Mouse (Mus musculus): ENCODE data around the gene Os9. TPM values are rescaled to one million over a fixed set of nuclear protein-coding genes. Genes with fewer than 3 reads are reported as not detected.
A peak's percentile ranks its signal among the peaks of the same experiment; 100 is the strongest.

Os9 gene
- polyA plus RNA-seq, 1 experiment: 111 TPM

DNA sequence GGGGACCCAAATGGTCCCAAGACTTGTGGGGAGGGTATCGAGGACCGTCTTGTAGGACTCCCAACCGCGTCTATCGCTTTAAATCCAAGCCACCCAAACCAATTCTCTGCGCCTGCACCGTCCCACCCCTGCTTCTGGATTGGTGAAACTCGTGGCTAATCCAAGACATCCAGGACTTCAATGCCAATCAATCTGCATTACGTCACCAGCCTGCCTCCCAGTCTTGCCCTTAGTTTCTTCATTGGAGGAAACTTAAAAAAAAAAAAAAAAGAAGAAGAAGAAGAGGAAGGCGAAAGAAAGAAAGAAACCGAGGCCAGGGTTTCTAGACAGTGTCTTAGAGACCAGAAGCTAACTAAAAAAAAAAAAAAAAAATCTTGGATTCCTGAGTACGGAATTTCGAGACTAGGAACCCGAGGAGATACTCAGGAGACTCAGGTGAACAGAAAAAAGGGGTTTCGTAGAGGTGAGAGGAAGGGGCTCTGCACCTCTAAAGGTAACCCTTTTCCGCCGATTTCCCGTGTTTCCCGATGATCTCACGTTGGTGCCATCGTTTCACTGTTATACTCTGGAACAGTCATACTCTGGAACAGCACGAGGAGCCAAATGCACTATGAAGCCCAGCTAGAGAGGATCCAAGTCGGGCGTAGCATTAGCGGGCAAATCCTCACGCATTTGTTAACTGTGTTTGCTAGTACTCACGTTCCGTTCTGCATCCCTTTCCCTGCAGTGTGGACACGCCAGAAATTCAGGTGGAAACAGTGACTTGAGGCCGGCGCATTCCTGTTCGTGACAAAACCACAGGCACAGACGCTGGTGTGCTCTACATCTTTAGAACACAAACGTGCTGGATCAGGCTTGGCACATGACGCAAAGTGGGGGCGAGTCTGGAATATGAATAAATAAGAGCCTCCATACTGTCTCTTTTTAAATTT, 50.5 kb downstream of the Os9 start, which contains the start of gene Tspan31:
TSS of gene Tspan31 (minus strand) at position 75 of the 932 bp plus-strand sequence.
- peak; percentile 76 for DNase-seq
- peak; percentile 80; the same call in 1 of the 2 replicates for TF ChIP-seq POLR2A (IDR thresholded peaks at IDR 0.05; ENCODE audit: borderline replicate concordance, extremely low read depth, low read depth, low read length)
- TF ChIP-seq CTCF (IDR thresholded peaks at IDR 0.05; ENCODE audit: insufficient read depth, low read length): no peak
- peaks cover 6% of the 10 kb centered on the region; the same call in 1 of the 2 replicates for H3K4me1 ChIP-seq (ENCODE audit: control insufficient read depth, insufficient read depth, low read length)
- H3K4me3 ChIP-seq (replicated peaks; ENCODE audit: extremely low read depth, low read depth, low read length): peak within 1 kb of the TSS; percentile 93
- WGBS: under 1% methylated on average over 36 of the region's 36 CpGs

DNA sequence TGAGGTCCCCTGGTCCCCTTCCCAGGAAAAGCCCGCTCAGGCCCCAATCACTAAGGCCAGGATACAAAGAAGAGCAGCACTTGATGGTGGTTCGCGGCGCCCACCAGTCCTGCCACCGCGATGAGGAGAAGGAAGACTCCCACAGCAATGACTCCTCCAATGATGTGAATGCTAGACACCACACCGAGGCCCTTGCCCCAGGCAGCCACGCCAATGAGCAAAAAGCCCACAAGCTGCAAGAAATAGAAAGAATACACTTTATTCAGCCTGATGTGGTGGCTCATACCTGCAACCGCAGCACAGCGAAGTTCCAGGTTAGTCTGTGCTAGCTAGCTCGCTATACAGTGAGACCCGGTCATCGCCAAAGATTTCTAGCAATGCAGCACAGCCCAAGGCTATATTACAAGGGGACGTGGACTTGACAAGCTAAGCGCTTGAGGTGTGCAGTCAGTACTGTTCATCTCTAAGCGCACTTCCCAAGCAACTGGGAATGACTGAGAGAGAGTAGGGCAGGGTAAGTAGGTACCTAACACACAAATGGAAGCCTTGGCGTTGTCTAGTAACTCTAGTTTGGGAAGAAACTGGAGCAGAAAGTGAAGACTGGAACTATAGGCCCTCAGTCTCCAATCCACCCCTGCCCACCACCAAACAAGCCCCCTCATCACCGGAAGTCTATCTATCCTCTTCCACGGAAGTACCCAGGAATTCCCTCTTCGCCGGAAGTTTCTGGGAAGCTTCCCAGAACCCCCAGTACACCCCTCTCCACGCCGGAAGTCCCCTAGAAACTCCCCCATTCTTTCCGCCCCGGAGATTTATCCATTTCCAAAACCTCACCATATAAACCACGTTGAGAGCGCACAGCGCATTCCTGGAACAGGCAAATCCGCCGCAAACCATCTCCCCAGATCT, 51.4 kb downstream of the Os9 start:
- Histone ChIP-seq H3K4me3 (replicated peaks; ENCODE audit: extremely low read depth, low read depth, low read length) (peak overlapping the region; percentile 93), H3K4me1 (ENCODE audit: control insufficient read depth, insufficient read depth, low read length) (peaks cover 9% of the 10 kb centered on the region; the same call in 1 of the 2 replicates)
- DNase-seq: no peak
- no peak for TF ChIP-seq POLR2A (IDR thresholded peaks at IDR 0.05; ENCODE audit: borderline replicate concordance, extremely low read depth, low read depth, low read length)
- no peak for TF ChIP-seq CTCF (IDR thresholded peaks at IDR 0.05; ENCODE audit: insufficient read depth, low read length)
- 5% methylated on average over 30 of the region's 30 CpGs for WGBS

DNA sequence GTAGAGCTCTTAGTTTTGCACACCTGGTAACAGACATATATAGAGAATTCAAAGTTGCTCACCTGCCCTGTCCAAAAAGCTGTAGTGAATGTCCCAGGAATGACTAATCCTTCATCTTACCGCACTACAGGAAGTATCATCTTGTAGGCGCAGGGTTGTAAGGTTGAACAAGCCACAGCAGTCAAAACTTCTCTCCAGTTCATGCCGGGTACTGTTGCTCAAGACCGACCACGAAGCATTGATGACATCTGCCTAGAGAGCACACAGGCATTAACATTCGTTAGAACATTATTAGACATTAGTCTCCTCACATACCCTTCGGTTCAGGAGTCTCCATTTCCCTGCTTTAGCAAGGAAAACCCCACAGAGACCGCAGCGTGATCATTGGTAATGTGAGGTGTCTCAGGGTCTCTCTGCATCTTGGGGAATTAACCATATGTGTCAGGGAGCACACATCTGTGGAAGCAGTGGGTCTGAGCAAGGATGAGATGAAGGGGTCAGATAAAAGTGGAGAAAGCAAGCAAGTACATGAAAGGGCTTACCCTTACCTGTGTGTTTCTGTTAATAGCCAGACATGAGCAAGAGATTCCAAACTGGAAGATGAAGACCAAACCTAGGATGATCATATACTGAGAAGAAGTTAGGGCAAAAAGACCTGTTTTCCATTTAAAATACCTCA, 52.4 kb downstream of the Os9 start:
- TF ChIP-seq POLR2A (IDR thresholded peaks at IDR 0.05; ENCODE audit: borderline replicate concordance, extremely low read depth, low read depth, low read length) (no peak), CTCF (IDR thresholded peaks at IDR 0.05; ENCODE audit: insufficient read depth, low read length) (no peak)
- Histone ChIP-seq H3K4me3 (replicated peaks; ENCODE audit: extremely low read depth, low read depth, low read length) (no peak overlapping the region), H3K4me1 (ENCODE audit: control insufficient read depth, insufficient read depth, low read length) (peaks cover 12% of the 10 kb centered on the region; the same call in 1 of the 2 replicates)
- DNase-seq: no peak
- 59% methylated on average over 9 of the region's 9 CpGs for WGBS

DNA sequence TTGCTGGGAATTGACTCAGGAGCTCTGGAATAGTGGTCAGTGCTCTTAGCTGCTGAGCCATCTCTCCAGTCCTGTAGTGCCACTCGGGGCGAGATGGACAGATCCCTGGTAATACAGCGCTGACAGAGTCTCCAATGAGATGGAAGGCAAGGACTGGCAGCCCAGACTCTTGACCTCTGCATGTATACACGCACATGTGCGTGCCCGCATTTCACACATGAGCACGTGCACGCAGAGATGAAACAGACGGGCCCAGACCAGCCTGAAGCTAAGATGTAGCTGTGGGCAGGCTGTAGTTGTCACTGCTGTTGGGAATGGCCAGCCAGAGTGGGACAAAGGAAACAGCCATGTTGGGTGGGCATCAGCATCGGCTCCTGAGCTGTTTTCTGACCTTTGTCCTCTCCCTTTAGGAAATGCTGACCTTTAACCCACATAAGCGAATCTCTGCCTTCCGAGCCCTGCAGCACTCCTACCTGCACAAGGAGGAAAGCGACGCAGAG, 54.4 kb downstream of the Os9 start:
- 91% methylated on average over 14 of the region's 14 CpGs for WGBS
- TF ChIP-seq POLR2A (IDR thresholded peaks at IDR 0.05; ENCODE audit: borderline replicate concordance, extremely low read depth, low read depth, low read length): no peak
- no peak for TF ChIP-seq CTCF (IDR thresholded peaks at IDR 0.05; ENCODE audit: insufficient read depth, low read length)
- no peak overlapping the region for H3K4me3 ChIP-seq (replicated peaks; ENCODE audit: extremely low read depth, low read depth, low read length)
- no peak for DNase-seq
- peaks cover 12% of the 10 kb centered on the region; the same call in 1 of the 2 replicates for H3K4me1 ChIP-seq (ENCODE audit: control insufficient read depth, insufficient read depth, low read length)

DNA sequence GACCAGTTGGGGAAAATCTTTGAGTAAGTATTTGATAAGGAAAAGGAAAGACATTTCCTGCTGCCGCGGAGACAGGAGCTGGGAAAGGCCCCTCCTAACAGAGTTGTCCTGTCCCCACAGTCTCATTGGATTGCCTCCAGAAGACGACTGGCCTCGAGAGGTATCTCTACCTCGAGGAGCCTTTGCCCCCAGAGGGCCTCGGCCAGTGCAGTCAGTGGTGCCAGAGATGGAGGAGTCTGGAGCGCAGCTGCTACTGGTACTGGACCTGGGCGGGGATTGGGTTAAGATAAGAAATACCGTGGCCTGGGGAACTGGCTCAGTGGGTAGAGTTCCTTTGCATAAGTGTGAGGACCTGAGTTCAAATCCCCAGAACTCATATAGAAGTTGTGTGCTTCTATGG, 55.0 kb downstream of the Os9 start:
- 63% methylated on average over 9 of the region's 9 CpGs for WGBS
- DNase-seq: no peak
- Histone ChIP-seq H3K4me3 (replicated peaks; ENCODE audit: extremely low read depth, low read depth, low read length) (no peak overlapping the region), H3K4me1 (ENCODE audit: control insufficient read depth, insufficient read depth, low read length) (peaks cover 12% of the 10 kb centered on the region; the same call in 1 of the 2 replicates)
- TF ChIP-seq CTCF (IDR thresholded peaks at IDR 0.05; ENCODE audit: insufficient read depth, low read length) (no peak), POLR2A (IDR thresholded peaks at IDR 0.05; ENCODE audit: borderline replicate concordance, extremely low read depth, low read depth, low read length) (no peak)

DNA sequence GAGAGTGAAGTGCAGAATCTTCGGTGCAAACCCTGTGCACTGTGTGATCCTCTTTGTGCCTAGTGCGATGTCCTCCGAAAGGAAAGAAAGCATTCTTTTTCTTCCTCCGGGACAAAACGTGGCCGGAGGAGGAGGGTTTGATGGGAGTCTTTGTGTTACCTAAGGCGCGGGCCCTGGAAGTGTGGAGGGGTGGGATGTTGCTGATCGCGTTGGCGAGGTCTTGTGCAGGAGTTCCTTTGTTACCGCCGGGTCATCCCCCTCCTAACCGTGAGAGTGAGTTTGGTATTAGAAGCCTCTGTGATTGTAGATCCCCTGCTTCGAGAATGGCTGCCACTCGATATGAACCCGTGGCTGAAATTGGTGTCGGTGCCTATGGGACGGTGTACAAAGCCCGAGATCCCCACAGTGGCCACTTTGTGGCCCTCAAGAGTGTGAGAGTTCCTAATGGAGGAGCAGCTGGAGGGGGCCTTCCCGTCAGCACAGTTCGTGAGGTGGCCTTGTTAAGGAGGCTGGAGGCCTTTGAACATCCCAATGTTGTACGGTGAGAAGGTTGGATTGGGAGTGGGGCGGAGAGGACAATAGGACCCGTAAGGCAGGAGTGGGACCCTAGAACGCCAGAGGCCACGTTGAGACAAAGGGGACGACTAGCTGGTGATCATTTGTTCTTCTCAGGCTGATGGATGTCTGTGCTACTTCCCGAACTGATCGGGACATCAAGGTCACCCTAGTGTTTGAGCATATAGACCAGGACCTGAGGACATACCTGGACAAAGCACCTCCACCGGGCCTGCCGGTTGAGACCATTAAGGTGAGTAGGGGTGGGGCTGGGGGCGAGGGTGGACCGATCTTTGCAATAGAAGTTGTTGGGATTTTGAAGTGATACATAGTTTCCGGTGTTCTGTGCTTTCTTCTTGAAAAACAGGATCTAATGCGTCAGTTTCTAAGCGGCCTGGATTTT, 56.7 kb downstream of the Os9 start:
- Histone ChIP-seq H3K4me1 (ENCODE audit: control insufficient read depth, insufficient read depth, low read length) (peaks cover 12% of the 10 kb centered on the region; the same call in 1 of the 2 replicates), H3K4me3 (replicated peaks; ENCODE audit: extremely low read depth, low read depth, low read length) (peak overlapping the region; percentile 84)
- WGBS: 9% methylated on average over 37 of the region's 37 CpGs
- no peak for TF ChIP-seq POLR2A (IDR thresholded peaks at IDR 0.05; ENCODE audit: borderline replicate concordance, extremely low read depth, low read depth, low read length)
- no peak for TF ChIP-seq CTCF (IDR thresholded peaks at IDR 0.05; ENCODE audit: insufficient read depth, low read length)
- DNase-seq: peak; percentile 31

DNA sequence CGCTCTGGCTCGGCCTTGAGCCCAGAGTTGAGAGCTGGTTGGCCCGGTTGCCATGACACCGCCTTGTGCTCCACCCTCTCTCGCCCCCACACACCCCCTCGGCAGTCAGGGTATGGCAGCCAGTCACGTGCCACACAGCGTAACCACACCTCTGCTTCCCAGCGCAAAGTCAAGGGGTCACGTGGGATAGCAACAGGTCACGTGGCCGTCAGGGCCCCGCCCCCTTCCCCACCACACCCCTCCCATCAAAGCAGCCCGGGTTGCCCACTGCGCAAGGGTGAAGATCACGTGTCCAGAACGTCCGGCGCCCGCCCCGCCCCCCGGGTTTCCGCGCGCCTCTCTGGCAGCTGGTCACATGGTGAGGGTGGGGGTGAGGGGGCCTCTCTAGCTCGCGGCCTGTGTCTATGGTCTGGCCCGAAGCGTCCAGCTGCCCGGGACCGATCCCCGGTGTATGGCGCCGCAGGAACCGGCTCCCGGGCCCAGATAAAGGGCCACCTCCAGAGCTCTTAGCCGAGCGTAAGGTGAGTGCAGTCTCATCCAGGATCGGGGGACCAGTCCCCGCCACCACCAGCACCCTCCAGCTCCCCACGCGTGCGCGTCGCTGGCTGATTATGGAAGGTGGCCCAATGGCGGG, 57.6 kb downstream of the Os9 start, which contains the start of gene Cdk4:
TSS of gene Cdk4 (plus strand) at position 296 of the 634 bp plus-strand sequence.
- WGBS: under 1% methylated on average over 46 of the region's 46 CpGs
- Histone ChIP-seq H3K4me3 (replicated peaks; ENCODE audit: extremely low read depth, low read depth, low read length) (peak within 1 kb of the TSS; percentile 84), H3K4me1 (ENCODE audit: control insufficient read depth, insufficient read depth, low read length) (peaks cover 9% of the 10 kb centered on the region; the same call in 1 of the 2 replicates)
- TF ChIP-seq CTCF (IDR thresholded peaks at IDR 0.05; ENCODE audit: insufficient read depth, low read length): no peak
- TF ChIP-seq POLR2A (IDR thresholded peaks at IDR 0.05; ENCODE audit: borderline replicate concordance, extremely low read depth, low read depth, low read length): peak; percentile 66
- peak; percentile 95 for DNase-seq

Measured in lung, adult 2 months (tissue).